Mouse (Mus musculus) adrenal gland, postnatal 10 days (tissue): ENCODE results near the gene Pla2g4e. TPM values are rescaled to one million over a fixed set of nuclear protein-coding genes. Genes with fewer than 3 reads are reported as not detected.

Experiments used
- DNase-seq: peaks from one replicate; pipeline ENCODE4 v3.0.0; 2021; ENCODE audit warnings: mixed read lengths
- total RNA-seq, 2 experiments: library from RNA; stranded (reverse); gene quantifications; 2 replicates each; pipeline ENCODE4 v1.2.3; 2021

The Pla2g4e gene
- total RNA-seq, 2 experiments from 2014 or later = 0.99 to 3.6 TPM

DNA sequence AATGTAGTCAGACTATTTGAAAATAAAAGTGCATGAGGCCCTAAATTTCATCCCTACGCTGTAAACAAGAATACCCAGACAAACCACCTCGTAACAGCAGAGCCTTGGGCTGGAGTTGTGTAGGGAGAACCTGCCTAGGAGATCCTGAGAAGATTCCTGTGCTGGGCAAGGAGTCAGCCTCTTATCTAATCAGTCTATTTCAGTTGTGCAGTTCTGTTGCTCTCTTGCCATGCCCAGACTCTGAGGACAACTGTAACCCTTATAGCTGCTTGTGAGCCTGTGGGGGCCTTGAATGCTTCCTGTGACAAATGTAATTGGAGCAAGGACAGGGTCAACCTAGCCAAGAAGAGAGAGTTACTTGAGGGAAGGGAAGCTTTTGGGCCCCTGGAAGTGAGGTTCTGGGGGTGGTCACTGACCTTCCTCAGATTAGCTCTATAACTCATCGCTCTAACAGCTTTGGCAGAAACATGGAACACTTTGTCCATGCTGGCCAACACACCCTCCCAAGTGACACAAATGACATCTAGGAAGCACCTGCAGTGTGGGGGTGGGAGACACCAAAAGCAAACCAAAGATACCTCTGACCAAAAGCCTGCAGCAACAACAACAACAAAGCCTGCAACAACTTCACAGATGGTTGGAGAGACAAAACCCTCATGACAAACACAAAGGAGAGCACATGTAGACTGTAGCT is 9.0 kb downstream of the Pla2g4e start:
- peak; percentile 27 for DNase-seq

- DNase-seq = no peak
Measured at GRCm38 (mm10) chr2:120235381-120235780, 9.8 kb downstream of the Pla2g4e start.

DNA sequence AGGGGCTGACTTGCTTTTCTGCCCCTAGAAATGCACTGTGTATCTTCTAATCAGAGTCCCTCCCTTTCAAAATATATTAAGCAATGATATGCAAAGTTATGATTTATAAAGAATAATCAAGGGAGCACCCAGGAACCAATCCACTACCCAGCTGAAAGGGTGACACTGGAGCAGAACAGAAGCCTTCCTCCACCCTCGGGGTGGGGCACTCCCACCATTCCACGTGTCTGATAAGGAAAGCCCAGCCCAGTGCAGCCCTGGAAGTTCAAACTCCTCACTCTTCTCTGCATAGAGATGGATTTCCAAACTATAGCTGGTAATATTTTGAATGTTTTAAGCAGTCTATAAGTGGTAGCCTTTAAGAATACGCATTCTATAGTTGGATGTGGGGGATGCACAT is 13.5 kb downstream of the Pla2g4e start:
- DNase-seq = no peak

GRCm38 (mm10) chr2:120214600-120214999 is 30.5 kb downstream of the Pla2g4e start:
- no peak for DNase-seq

DNA sequence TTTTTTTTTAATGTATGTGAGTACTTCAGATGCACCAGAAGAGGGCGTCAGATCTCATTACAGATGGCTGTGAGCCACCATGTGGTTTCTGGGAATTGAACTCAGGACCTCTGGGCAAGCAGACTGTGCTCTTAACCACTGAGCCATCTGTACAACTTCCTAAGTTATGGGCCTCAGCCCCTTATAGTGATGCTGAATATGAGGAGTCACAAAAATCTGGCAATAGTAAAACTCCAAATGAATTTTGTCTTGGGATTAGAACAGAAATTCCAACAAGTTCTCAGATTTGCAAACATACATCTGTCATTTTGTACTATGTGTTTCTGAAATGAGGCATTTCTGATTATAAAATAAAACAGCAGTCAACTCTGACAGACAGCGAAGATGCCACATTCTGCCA is 33.7 kb downstream of the Pla2g4e start:
- no peak for DNase-seq

DNA sequence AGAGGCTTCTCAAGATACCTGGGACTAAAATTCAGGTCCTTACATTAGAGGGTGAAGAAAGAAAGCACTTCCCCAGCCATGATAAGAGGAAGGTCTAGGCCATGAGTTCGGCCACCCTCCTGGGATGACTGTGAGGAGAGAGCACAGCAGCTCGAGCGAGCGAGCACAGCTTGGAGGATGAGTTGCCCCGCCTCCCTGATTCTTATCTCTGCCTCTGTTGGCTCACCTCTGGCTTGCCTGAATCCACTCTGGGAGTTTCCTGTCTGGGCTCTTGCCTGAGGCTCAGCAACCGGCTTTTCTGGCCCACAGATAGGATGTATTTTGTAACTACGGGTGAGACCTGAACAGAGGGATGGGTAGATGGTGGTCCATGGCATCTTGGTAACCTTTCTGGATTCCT is 37.2 kb downstream of the Pla2g4e start:
- DNase-seq = no peak

DNA sequence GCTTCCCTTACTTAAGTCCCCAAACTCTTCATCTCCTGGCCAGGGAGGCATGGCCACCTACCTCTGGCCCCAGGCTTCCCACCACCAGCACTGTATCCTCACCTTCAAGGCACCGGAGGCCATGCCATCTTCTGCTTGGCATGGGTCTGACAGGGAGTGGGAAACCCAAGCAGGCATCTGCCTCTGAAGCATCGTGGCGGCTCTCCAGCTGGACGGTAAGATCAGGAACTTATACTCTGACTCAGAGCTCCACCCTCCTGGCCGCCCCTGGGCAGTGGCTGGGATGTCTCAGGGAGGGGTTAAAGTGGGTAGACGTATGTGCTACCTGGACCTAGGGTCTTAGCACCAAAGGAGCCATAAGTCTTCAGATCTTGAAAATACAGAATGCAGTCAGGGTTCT is 38.1 kb downstream of the Pla2g4e start:
- no peak for DNase-seq

GRCm38 (mm10) chr2:120203742-120204141 is 41.4 kb downstream of the Pla2g4e start:
- DNase-seq = no peak

DNA sequence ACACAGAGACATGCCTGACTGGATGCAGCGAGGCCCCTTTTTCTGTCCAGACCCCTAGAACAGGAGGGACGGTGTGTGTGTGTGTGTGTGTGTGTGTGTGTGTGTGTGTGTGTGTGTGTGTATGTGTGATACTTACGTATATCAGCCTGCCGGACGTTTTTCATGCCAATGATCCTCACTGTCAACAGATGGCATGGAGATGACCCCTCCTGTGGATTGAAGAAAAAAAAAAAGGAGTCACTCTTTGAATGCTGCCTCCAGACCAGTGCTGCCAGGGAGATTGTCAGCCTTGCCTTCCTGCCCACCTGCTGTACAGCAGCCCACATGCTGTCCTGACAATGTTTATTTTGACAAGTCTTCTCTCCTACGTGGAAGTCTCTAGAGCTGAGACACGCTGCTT is 45.1 kb downstream of the Pla2g4e start:
- no peak for DNase-seq

DNA sequence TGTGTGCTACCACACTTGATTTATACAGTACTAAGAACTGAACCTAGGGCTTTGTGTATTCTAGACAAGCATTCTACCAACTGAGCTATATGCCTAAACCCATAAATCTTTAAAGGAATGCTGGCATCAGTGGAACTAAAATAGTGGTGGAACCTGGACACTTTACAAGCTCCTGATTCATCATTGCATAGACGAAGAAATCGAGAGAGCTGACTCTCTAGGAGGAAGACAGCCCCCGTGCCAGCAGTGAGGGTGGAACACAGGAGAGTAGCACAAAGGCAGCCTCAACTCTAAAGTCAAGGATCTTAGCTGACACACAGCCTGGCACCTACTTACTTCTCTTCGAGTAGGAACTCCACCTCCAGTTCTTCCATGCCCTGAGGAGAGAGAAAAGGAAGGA is 57.0 kb downstream of the Pla2g4e start:
- no peak for DNase-seq

DNA sequence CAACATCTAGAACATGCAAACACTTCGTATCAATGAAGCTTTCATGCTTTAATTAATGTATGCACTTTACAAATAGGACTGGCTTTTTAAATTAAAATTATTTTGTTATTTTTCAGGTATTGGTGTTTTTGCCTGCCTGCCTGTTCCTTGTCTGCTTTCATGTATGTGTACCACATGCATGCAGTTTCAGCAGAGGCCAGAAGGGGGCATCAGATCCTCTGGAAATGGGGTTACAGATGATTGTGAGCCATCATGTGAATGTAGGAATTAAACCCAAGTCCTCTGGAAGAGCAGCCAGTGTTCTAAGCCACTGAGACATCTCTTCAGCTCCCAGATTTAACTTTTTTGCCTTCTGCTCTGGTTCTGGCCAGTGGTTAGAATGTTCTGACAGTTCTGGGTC is 57.6 kb downstream of the Pla2g4e start:
- DNase-seq = no peak

- peak; percentile 26 for DNase-seq
Measured at GRCm38 (mm10) chr2:120185527-120186276, 59.4 kb downstream of the Pla2g4e start.

GRCm38 (mm10) chr2:120178936-120179335 is 66.2 kb downstream of the Pla2g4e start:
- DNase-seq = no peak

GRCm38 (mm10) chr2:120173718-120174117 is 71.4 kb downstream of the Pla2g4e start:
- DNase-seq = peak; percentile 78

GRCm38 (mm10) chr2:120171362-120171761 is 73.8 kb downstream of the Pla2g4e start:
- DNase-seq = no peak

GRCm38 (mm10) chr2:120170726-120171125 is 74.4 kb downstream of the Pla2g4e start:
- peak; percentile 59 for DNase-seq

DNA sequence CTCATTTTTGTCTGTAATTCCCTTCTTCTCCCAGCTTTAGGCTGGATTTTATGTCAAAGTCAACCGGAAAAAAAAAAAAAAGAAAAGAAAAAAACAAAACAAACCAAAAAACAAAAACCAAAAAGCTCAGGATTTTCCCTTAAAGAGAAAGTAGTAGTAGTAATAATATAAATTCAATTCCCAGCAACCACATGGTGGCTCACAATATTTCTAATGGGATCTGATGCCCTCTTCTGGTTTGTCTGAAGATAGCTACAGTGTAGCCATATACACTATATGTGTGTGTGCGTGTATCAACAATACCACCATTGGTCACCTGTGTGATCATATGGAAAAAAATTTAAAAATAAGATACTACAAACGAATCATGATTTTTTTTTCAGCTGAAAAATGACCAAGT is 75.8 kb downstream of the Pla2g4e start:
- DNase-seq = no peak

GRCm38 (mm10) chr2:120167763-120168162 is 77.4 kb downstream of the Pla2g4e start:
- DNase-seq = no peak

DNA sequence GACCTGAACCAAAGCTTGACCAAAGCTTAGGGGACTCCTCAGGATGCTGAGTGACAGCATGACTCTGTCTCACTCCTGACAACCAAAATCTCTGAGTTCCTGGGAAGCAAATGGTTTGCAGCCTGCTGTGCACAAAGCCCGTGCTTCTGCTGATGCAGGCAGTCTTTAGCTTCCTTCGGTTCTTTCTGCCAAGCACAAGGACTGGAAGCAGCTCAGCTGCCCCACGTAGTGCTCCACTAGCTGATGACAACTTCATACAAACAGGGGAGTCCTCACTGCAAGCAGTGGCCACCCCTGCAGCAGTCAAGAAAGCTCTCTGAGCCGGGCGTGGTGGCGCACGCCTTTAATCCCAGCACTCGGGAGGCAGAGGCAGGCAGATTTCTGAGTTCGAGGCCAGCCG is 79.7 kb downstream of the Pla2g4e start:
- DNase-seq = no peak

GRCm38 (mm10) chr2:120159434-120159833 is 85.7 kb downstream of the Pla2g4e start:
- DNase-seq = no peak

DNA sequence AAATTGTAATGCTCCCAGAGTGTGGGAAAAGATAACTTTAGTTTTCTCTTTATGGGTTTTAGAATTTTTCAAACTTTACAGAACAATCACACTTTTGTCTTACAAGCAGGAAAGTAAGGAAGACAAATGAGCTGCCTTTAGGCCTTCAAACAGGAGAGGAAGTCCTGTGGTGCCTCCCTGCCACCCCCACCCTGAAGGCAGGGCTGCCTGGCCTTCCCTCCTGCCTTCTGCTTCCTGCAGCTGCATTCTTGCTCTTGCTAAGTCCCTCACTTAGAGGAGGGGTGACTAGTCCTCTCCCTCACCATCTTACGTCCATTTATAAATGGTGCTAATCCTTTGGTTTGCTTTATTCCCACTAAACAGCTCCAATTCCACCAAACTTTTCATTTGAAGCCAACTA is 86.3 kb downstream of the Pla2g4e start:
- no peak for DNase-seq

- DNase-seq = no peak
Measured at GRCm38 (mm10) chr2:120158016-120158415, 87.1 kb downstream of the Pla2g4e start.

DNA sequence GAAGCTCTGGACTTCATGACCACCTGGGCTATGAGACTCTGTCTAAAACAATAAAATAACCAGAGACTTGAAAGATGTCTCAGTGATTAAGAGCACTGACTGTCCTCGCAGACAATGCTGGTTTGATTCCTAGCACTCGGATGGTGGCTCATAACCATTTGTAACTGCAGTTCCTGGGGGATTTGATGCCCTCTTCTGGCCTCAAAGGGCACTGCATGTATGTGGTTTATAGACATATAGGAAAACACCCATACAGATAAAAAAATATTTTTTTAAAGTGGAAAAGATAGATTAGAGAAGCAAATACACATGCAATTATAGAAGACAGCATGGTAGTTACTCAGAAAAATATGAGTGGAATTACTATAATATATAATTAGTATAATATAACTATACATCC is 87.5 kb downstream of the Pla2g4e start:
- no peak for DNase-seq

DNA sequence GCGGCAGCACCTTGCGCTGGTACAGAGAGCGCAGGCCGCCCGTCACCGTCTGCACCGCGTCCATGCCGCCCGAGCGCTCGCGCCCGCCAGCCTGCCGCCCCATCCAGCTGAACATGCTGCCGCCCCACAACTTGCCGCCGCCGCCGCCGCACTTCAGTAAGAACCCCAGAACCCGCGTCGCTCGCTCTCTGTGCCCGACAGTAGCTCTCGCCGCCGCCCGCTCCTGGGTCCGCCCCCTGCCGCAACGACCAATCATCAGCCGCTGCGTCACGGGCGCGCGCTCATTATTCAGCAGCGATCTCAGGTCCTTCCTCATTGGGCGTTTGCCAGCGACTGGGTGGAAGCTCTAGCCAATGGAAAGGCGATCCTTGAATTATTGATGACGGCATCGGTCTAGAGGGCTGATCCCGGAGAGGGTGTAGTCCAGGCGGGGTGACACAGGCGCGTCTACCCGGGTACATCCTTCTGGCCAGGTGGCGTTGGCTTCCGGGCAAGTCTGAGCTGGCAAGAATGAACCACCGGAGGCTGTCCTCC is 90.7 kb downstream of the Pla2g4e start, which contains the start of gene Ehd4:
Ehd4 (minus strand) TSS at position 246 of the 534 bp plus-strand sequence.
- peak; percentile 99 for DNase-seq
